ENCODE assay signal across 9 mouse cellular contexts in genomic region chr9:75609965-75610364, GRCm38 (mm10). TPM values are rescaled to one million over a fixed set of nuclear protein-coding genes. Genes with fewer than 3 reads are reported as not detected.
DNase-seq lines count a peak whose midpoint lies in the region; ATAC-seq and TF ChIP-seq lines count a peak whose summit lies in the region.
"Had no signal": no experiment of that assay in that cellular context is flagged by ENCODE, and none has a peak within 500 bp of the region (broad histone marks: within the 10 kb centered on the region; RNA-seq: fewer than 3 reads in every experiment).

No protein-coding gene starts in this region.

- H3K4me3 ChIP-seq in kidney, embryonic 14.5 days (ENCODE audit: low read length), result peak overlapping the region; percentile 77
- H3K4me3 ChIP-seq in heart, postnatal 0 days (ENCODE audit: low read depth, low read length), result peak overlapping the region; percentile 69; the same call in 1 of the 2 replicates
- peak overlapping the region; percentile 88 for H3K4me3 ChIP-seq in midbrain, embryonic 14.5 days (replicated peaks; ENCODE audit: low read depth, low read length)

- H3K4me1 ChIP-seq in kidney, embryonic 14.5 days (ENCODE audit: control insufficient read depth, insufficient read depth, low read length), result no peaks in the 10 kb centered on the region
- no peaks in the 10 kb centered on the region for H3K4me1 ChIP-seq in heart, postnatal 0 days (ENCODE audit: control insufficient read depth, insufficient read depth)
- peaks cover 12% of the 10 kb centered on the region for H3K4me1 ChIP-seq in midbrain, embryonic 14.5 days (ENCODE audit: control insufficient read depth, insufficient read depth, low read length)

- DNase-seq in kidney, adult 11 months, result no peak
- peak; percentile 40 for DNase-seq in embryo, embryonic 10.5 days (ENCODE audit: low spot score)
- no peak for DNase-seq in heart, postnatal 0 days (ENCODE audit: low spot score)
- peak; percentile 67 for DNase-seq in midbrain, embryonic 14.5 days
- DNase-seq in urinary bladder, postnatal 25 days (ENCODE audit: low spot score), result no peak
- no peak for DNase-seq in frontal cortex, postnatal 14 days (ENCODE audit: low spot score in 2 of 2)
- DNase-seq in thymus, postnatal 25 days, result no peak

- TF ChIP-seq CTCF in heart, postnatal 0 days (IDR thresholded peaks at IDR 0.05; ENCODE audit: low read depth), result no peak

- peak overlapping the region; percentile 97 for H3K4me2 ChIP-seq in kidney, embryonic 14.5 days (replicated peaks; ENCODE audit: low read depth, low read length)
- peak overlapping the region; percentile 99 for H3K4me2 ChIP-seq in heart, postnatal 0 days (ENCODE audit: low read depth, low read length)
- peak overlapping the region; percentile 67 for H3K4me2 ChIP-seq in midbrain, embryonic 14.5 days (ENCODE audit: low read length)

- H3K9me3 ChIP-seq in kidney, embryonic 14.5 days (ENCODE audit: control insufficient read depth, low read length), result no peaks in the 10 kb centered on the region
- no peaks in the 10 kb centered on the region for H3K9me3 ChIP-seq in heart, postnatal 0 days (replicated peaks; ENCODE audit: control insufficient read depth, low read length)
- no peaks in the 10 kb centered on the region for H3K9me3 ChIP-seq in midbrain, embryonic 14.5 days (ENCODE audit: control insufficient read depth, low read length)

- ATAC-seq in kidney, embryonic 14.5 days (ENCODE audit: low FRiP score, low TSS enrichment), result no peak
- ATAC-seq in heart, postnatal 0 days (ENCODE audit: insufficient read depth, low read depth), result no peak
- no peak for ATAC-seq in midbrain, embryonic 14.5 days (ENCODE audit: low FRiP score, low TSS enrichment)

- H3K9ac ChIP-seq in kidney, embryonic 14.5 days (ENCODE audit: low read depth, low read length), result peak overlapping the region; percentile 69; the same call in 1 of the 2 replicates
- no peak overlapping the region for H3K9ac ChIP-seq in heart, postnatal 0 days (replicated peaks; ENCODE audit: low read depth, low read length)
- H3K9ac ChIP-seq in midbrain, embryonic 14.5 days (replicated peaks; ENCODE audit: low read length), result peak overlapping the region; percentile 84

- no peak overlapping the region for H3K27ac ChIP-seq in kidney, embryonic 14.5 days (ENCODE audit: low read depth, low read length)
- no peak overlapping the region for H3K27ac ChIP-seq in heart, postnatal 0 days (ENCODE audit: low read depth)
- peak overlapping the region; percentile 91 for H3K27ac ChIP-seq in midbrain, embryonic 14.5 days (replicated peaks; ENCODE audit: low read depth, low read length)

- no peaks in the 10 kb centered on the region for H3K36me3 ChIP-seq in kidney, embryonic 14.5 days (ENCODE audit: control insufficient read depth, insufficient read depth, low read length)
- H3K36me3 ChIP-seq in heart, postnatal 0 days (replicated peaks; ENCODE audit: control insufficient read depth, insufficient read depth, low read length), result no peaks in the 10 kb centered on the region
- no peaks in the 10 kb centered on the region for H3K36me3 ChIP-seq in midbrain, embryonic 14.5 days (ENCODE audit: control insufficient read depth, insufficient read depth, low read length)

- TF ChIP-seq EP300 in heart, postnatal 0 days (IDR thresholded peaks at IDR 0.05; ENCODE audit: low read depth), result no peak

- WGBS in kidney, embryonic 14.5 days, result 21% methylated on average over 16 of the region's 16 CpGs
- WGBS in heart, postnatal 0 days, result 31% methylated on average over 16 of the region's 16 CpGs
- WGBS in midbrain, embryonic 14.5 days, result 6% methylated on average over 16 of the region's 16 CpGs

- no peaks in the 10 kb centered on the region for H3K27me3 ChIP-seq in kidney, embryonic 14.5 days (ENCODE audit: control insufficient read depth, insufficient read depth, low read length)
- peaks cover 26% of the 10 kb centered on the region for H3K27me3 ChIP-seq in heart, postnatal 0 days (ENCODE audit: control insufficient read depth, insufficient read depth, low read length)
- no peaks in the 10 kb centered on the region for H3K27me3 ChIP-seq in midbrain, embryonic 14.5 days (ENCODE audit: control insufficient read depth, insufficient read depth, low read length)

RNA-seq across cellular contexts. Expression of gene Tmod2, which starts 1.2 kb away (rescaled TPM):
- polyA plus RNA-seq in kidney, embryonic 14.5 days (2014; fragmentation: Nextera tagmentation; extraction: Ambion mirVana), result 17.6 and 22.8 TPM in 2 replicates
- total RNA-seq in heart, postnatal 0 days (2014; rRNA removed; ENCODE audit: low replicate concordance), result 2.2 and 3.5 TPM in 2 replicates
- polyA plus RNA-seq in heart, postnatal 0 days (2015; fragmentation: Nextera tagmentation; extraction: Ambion mirVana), result 4.3 and 4.7 TPM in 2 replicates
- polyA plus RNA-seq in midbrain, embryonic 14.5 days (2014; fragmentation: Nextera tagmentation; extraction: Ambion mirVana), result 244 and 248 TPM in 2 replicates
- polyA plus RNA-seq: erythroblast, embryonic 14.5 days had no signal

RNA-seq across cellular contexts. Expression of gene Lysmd2, which starts 15.6 kb away (rescaled TPM):
- 36.2 and 43.7 TPM in 2 replicates for polyA plus RNA-seq in kidney, embryonic 14.5 days (2014; fragmentation: Nextera tagmentation; extraction: Ambion mirVana)
- total RNA-seq in heart, postnatal 0 days (2014; rRNA removed; ENCODE audit: low replicate concordance), result 11.9 and 12.0 TPM in 2 replicates
- polyA plus RNA-seq in heart, postnatal 0 days (2015; fragmentation: Nextera tagmentation; extraction: Ambion mirVana), result 20.4 and 21.2 TPM in 2 replicates
- 29.0 and 34.3 TPM in 2 replicates for polyA plus RNA-seq in midbrain, embryonic 14.5 days (2014; fragmentation: Nextera tagmentation; extraction: Ambion mirVana)
- polyA plus RNA-seq: erythroblast, embryonic 14.5 days had no signal

RNA-seq across cellular contexts. Expression of gene Tmod3, which starts 50.5 kb away (rescaled TPM):
- 97.1 and 144 TPM in 2 replicates for polyA plus RNA-seq in kidney, embryonic 14.5 days (2014; fragmentation: Nextera tagmentation; extraction: Ambion mirVana)
- total RNA-seq in heart, postnatal 0 days (2014; rRNA removed; ENCODE audit: low replicate concordance), result 40.8 and 58.0 TPM in 2 replicates
- 58.1 and 64.9 TPM in 2 replicates for polyA plus RNA-seq in heart, postnatal 0 days (2015; fragmentation: Nextera tagmentation; extraction: Ambion mirVana)
- polyA plus RNA-seq in midbrain, embryonic 14.5 days (2014; fragmentation: Nextera tagmentation; extraction: Ambion mirVana), result 61.8 and 73.0 TPM in 2 replicates

Comparison
In these comparisons a context has a peak if more than half of its experiments do, and no peak if none do; other contexts are left out.
1. DNase-seq: peak in embryo, embryonic 10.5 days (single experiment) and midbrain, embryonic 14.5 days (single experiment); none in kidney, adult 11 months (single experiment), heart, postnatal 0 days (single experiment), urinary bladder, postnatal 25 days (single experiment), frontal cortex, postnatal 14 days (0 of 2) and thymus, postnatal 25 days (single experiment).
2. RNA of gene Tmod2, which starts 1.2 kb away (polyA plus RNA-seq): 244 to 248 TPM in midbrain, embryonic 14.5 days; 17.6 to 22.8 TPM in kidney, embryonic 14.5 days and 4.3 to 4.7 TPM in heart, postnatal 0 days; every median in the first group is over 10 times any median in the second.
3. Peak in every context shown above with its lines, with median percentiles within 50 percentile points of each other: H3K4me2 ChIP-seq and H3K4me3 ChIP-seq.